Mouse (Mus musculus): Measurements from ENCODE around the gene Unc13a. TPM values are rescaled to one million over a fixed set of nuclear protein-coding genes. Genes with fewer than 3 reads are reported as not detected.

Unc13a gene
- polyA plus RNA-seq, 1 experiment from 2014 or later, result 5.4 TPM

DNA sequence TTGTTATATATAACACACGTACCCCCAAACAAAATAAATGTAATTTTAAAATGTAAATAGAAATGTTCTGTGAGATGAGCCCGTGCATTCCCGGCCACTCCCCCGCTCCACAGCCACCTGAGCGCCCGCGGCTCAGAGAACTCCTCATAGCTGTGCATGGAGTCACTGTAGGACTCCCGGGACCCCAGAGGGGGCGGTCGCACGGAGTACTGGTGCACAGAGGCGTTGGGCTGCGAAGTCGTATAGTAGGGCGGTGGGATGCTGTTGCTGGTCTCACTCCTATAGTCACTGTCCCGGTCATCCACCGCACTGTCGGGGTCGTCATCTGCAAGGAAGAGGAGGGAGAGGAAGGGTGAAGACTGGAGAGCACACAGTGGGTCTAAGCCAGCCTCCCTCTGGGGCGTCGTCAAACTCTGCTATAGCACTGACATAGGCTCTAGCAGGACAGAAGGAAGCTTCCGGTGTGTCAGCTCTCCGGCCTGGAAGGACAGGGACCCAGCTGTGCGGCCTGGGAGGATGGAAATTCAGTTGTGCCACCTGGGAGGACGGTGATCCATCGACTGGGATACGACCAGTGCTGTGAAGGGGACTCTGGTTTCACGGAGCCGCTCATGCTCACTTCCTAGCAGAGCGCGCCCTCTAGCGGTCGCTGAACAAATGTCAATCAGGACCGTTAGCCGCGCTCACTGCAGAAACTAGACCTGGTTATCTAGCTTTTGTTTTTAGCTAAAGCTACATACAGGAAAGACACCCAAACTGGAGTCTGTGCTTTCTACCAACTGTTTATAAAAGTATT lies 11.0 kb downstream of the Unc13a start:
- WGBS, result 9% methylated on average over 36 of the region's 36 CpGs
- Histone ChIP-seq H3K27ac (ENCODE audit: low read depth, low read length) (no peak overlapping the region), H3K4me3 (ENCODE audit: low read depth, low read length) (no peak overlapping the region), H3K9ac (ENCODE audit: low read length) (no peak overlapping the region), H3K4me1 (ENCODE audit: control insufficient read depth, insufficient read depth, low read length) (peaks cover 6% of the 10 kb centered on the region), H3K27me3 (ENCODE audit: control insufficient read depth, insufficient read depth, low read length) (peaks cover 38% of the 10 kb centered on the region), H3K36me3 (ENCODE audit: control insufficient read depth, insufficient read depth, low read length) (no peaks in the 10 kb centered on the region), H3K9me3 (ENCODE audit: control insufficient read depth, low read length) (no peaks in the 10 kb centered on the region), H3K4me2 (no peak overlapping the region)
- peak; percentile 47 for ATAC-seq (ENCODE audit: low FRiP score)
- peak; percentile 97 for DNase-seq (ENCODE audit: low spot score, missing footprints)

DNA sequence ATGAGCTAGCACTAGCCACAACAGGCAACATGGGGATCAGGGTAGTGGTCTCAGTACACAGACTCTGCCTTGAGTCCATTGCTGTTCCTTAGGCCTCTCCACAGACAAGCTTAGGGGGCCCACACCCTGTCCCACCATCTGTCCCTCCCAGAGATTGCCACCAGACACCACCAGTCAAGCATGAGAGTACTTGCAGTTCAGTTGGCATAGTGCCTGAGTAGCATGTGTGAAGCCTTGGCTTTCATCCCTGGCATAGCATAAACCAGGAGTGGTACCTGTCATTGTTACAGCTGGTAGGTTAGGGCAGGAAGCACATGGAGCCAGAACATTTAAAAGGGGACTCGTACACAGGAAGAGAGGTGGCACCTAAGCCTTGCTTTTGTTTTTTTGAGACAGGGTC lies 11.8 kb downstream of the Unc13a start:
- peaks cover 46% of the 10 kb centered on the region for H3K27me3 ChIP-seq (ENCODE audit: control insufficient read depth, insufficient read depth, low read length)
- no peak overlapping the region for H3K9ac ChIP-seq (ENCODE audit: low read length)
- H3K27ac ChIP-seq (ENCODE audit: low read depth, low read length), result no peak overlapping the region
- H3K4me3 ChIP-seq (ENCODE audit: low read depth, low read length), result no peak overlapping the region
- H3K9me3 ChIP-seq (ENCODE audit: control insufficient read depth, low read length), result no peaks in the 10 kb centered on the region
- ATAC-seq (ENCODE audit: low FRiP score) (no peak), DNase-seq (ENCODE audit: low spot score, missing footprints) (peak; percentile 70)
- 64% methylated on average over 1 of the region's 1 CpGs for WGBS
- no peaks in the 10 kb centered on the region for H3K36me3 ChIP-seq (ENCODE audit: control insufficient read depth, insufficient read depth, low read length)
- no peak overlapping the region for H3K4me2 ChIP-seq
- no peaks in the 10 kb centered on the region for H3K4me1 ChIP-seq (ENCODE audit: control insufficient read depth, insufficient read depth, low read length)

DNA sequence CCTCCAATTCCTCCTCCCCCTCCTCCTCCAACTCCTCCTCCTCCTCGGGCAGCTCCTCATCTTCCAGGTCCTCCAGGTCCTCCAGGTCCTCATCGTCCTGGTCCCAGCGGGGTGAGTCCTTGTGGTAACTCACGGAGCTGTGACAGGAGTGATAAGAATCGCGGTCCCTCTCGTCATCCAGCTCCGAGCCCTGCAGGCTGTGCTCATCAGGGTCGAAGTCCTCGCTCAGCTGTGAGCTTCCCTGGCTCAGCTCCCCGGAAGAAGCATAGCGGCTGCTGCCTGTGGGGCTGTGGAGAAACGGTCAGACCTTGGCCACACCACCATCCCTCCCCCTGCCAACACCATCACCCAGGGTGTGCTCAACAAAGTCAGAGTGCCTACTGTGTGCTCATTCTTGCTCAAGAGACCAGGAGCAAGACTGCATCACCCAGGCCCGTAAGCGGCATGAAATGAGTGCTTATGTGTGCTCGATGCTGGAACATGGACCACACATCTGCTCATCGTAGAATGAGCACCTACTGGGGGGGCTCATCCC lies 13.0 kb downstream of the Unc13a start:
- Histone ChIP-seq H3K9ac (ENCODE audit: low read length) (no peak overlapping the region), H3K4me3 (ENCODE audit: low read depth, low read length) (no peak overlapping the region), H3K27me3 (ENCODE audit: control insufficient read depth, insufficient read depth, low read length) (peaks cover 53% of the 10 kb centered on the region), H3K9me3 (ENCODE audit: control insufficient read depth, low read length) (no peaks in the 10 kb centered on the region), H3K27ac (ENCODE audit: low read depth, low read length) (no peak overlapping the region), H3K4me2 (no peak overlapping the region), H3K36me3 (ENCODE audit: control insufficient read depth, insufficient read depth, low read length) (no peaks in the 10 kb centered on the region), H3K4me1 (ENCODE audit: control insufficient read depth, insufficient read depth, low read length) (no peaks in the 10 kb centered on the region)
- 35% methylated on average over 17 of the region's 17 CpGs for WGBS
- ATAC-seq (ENCODE audit: low FRiP score) (no peak), DNase-seq (ENCODE audit: low spot score, missing footprints) (peak; percentile 81)

DNA sequence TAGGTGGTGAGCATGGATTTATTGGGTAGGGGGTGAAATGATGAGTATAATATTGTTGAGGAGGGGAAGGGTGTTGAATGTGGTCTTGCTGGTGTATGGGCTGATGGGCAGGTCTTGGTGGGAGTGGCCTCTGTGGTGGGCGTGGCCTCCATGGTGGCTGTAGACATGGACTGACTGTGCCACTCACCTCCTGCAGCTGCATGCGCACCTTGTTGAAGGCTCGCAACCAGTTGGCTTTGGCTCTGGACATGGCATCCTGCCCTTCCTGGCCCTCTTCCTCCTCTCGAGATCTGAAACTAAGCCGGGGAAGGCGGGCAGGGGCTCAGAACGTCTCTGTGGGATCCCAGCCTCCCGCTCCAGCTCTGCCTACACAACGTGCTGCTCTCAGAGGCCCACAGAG lies 13.7 kb downstream of the Unc13a start:
- ATAC-seq (ENCODE audit: low FRiP score), result no peak
- H3K36me3 ChIP-seq (ENCODE audit: control insufficient read depth, insufficient read depth, low read length), result no peaks in the 10 kb centered on the region
- WGBS, result 19% methylated on average over 8 of the region's 9 CpGs
- H3K4me3 ChIP-seq (ENCODE audit: low read depth, low read length), result no peak overlapping the region
- H3K27ac ChIP-seq (ENCODE audit: low read depth, low read length), result no peak overlapping the region
- DNase-seq (ENCODE audit: low spot score, missing footprints), result peak; percentile 72
- no peak overlapping the region for H3K4me2 ChIP-seq
- H3K27me3 ChIP-seq (ENCODE audit: control insufficient read depth, insufficient read depth, low read length), result peaks cover 53% of the 10 kb centered on the region
- no peaks in the 10 kb centered on the region for H3K9me3 ChIP-seq (ENCODE audit: control insufficient read depth, low read length)
- no peaks in the 10 kb centered on the region for H3K4me1 ChIP-seq (ENCODE audit: control insufficient read depth, insufficient read depth, low read length)
- no peak overlapping the region for H3K9ac ChIP-seq (ENCODE audit: low read length)

DNA sequence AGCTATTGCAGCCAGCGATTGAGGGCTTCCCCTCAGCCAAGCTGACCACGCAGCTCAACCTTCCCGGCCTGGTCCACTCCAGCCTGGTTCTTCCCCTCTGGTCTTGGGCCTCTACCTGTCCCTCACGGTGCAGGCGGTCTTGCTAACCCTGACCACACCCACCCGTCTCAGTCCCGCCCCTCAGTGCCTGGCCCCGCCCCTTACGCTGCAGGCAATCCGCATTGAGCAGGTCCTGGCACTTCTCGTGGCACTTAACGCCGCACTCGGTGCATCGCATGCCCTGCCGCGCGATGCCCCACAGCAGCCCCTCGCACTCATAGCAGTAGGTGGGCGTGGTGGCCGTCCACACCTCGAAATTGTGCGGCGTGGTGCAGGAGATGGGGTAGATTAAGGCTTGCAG lies 17.0 kb downstream of the Unc13a start:
- DNase-seq (ENCODE audit: low spot score, missing footprints) (peak; percentile 88), ATAC-seq (ENCODE audit: low FRiP score) (peak; percentile 49; the same call in 1 of the 2 replicates)
- Histone ChIP-seq H3K27ac (ENCODE audit: low read depth, low read length) (no peak overlapping the region), H3K27me3 (ENCODE audit: control insufficient read depth, insufficient read depth, low read length) (peaks cover 40% of the 10 kb centered on the region), H3K36me3 (ENCODE audit: control insufficient read depth, insufficient read depth, low read length) (no peaks in the 10 kb centered on the region), H3K4me2 (peak overlapping the region; percentile 42; the same call in 1 of the 2 replicates), H3K9me3 (ENCODE audit: control insufficient read depth, low read length) (no peaks in the 10 kb centered on the region), H3K9ac (ENCODE audit: low read length) (0 out of 2 replicates have a peak overlapping the region, but pooled peaks have one; percentile 20), H3K4me3 (ENCODE audit: low read depth, low read length) (no peak overlapping the region), H3K4me1 (ENCODE audit: control insufficient read depth, insufficient read depth, low read length) (no peaks in the 10 kb centered on the region)
- 3% methylated on average over 24 of the region's 24 CpGs for WGBS

DNA sequence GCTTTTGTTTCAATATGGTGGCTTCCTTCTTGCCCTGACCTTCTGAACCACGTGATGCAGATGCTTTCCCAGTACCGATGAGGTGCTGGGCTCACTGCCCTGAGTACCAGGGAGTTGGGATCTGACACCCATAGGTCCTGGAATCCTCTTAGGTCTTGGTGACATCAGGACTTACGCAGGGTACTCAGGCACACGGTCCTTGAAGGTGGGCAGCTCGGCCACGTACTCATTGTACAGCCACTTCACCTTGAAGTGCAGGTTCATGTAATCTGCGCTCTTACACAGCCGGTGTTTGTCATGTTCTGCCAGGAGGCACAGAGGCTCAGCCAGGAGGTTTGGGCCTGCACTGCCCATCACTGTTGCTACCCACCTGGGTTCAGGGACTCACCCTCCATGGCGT lies 26.0 kb downstream of the Unc13a start:
- Histone ChIP-seq H3K9me3 (ENCODE audit: control insufficient read depth, low read length) (no peaks in the 10 kb centered on the region), H3K36me3 (ENCODE audit: control insufficient read depth, insufficient read depth, low read length) (no peaks in the 10 kb centered on the region), H3K9ac (ENCODE audit: low read length) (no peak overlapping the region), H3K4me1 (ENCODE audit: control insufficient read depth, insufficient read depth, low read length) (no peaks in the 10 kb centered on the region), H3K4me2 (no peak overlapping the region), H3K4me3 (ENCODE audit: low read depth, low read length) (no peak overlapping the region), H3K27ac (ENCODE audit: low read depth, low read length) (no peak overlapping the region), H3K27me3 (ENCODE audit: control insufficient read depth, insufficient read depth, low read length) (no peaks in the 10 kb centered on the region)
- WGBS, result 84% methylated on average over 9 of the region's 9 CpGs
- ATAC-seq (ENCODE audit: low FRiP score), result no peak
- no peak for DNase-seq (ENCODE audit: low spot score, missing footprints)

DNA sequence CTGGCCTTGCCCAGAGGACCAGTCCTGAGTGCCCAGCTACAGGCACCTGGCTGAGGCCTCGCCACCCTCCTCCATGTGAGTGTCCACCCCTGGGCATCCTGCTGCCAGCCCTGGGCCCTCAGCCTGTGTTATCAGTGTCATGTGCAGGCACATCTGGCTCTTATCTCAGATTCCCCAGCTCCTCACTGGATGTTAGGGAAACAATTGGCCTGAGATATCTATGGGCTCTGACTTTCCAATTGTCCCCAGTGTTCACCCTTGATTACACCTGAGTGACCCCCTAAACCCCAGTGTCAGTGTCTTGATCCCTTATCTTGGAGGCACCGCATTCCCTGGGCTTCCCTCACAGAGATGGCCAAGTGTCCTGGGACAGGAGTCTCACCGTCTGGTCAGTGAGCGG lies 32.2 kb downstream of the Unc13a start:
- no peak overlapping the region for H3K4me2 ChIP-seq
- no peak for DNase-seq (ENCODE audit: low spot score, missing footprints)
- ATAC-seq (ENCODE audit: low FRiP score), result no peak
- H3K27me3 ChIP-seq (ENCODE audit: control insufficient read depth, insufficient read depth, low read length), result peaks cover 4% of the 10 kb centered on the region; the same call in 1 of the 2 replicates
- WGBS, result 87% methylated on average over 4 of the region's 4 CpGs
- H3K4me1 ChIP-seq (ENCODE audit: control insufficient read depth, insufficient read depth, low read length), result no peaks in the 10 kb centered on the region
- no peaks in the 10 kb centered on the region for H3K9me3 ChIP-seq (ENCODE audit: control insufficient read depth, low read length)
- no peak overlapping the region for H3K9ac ChIP-seq (ENCODE audit: low read length)
- H3K36me3 ChIP-seq (ENCODE audit: control insufficient read depth, insufficient read depth, low read length), result no peaks in the 10 kb centered on the region
- no peak overlapping the region for H3K4me3 ChIP-seq (ENCODE audit: low read depth, low read length)
- H3K27ac ChIP-seq (ENCODE audit: low read depth, low read length), result no peak overlapping the region

DNA sequence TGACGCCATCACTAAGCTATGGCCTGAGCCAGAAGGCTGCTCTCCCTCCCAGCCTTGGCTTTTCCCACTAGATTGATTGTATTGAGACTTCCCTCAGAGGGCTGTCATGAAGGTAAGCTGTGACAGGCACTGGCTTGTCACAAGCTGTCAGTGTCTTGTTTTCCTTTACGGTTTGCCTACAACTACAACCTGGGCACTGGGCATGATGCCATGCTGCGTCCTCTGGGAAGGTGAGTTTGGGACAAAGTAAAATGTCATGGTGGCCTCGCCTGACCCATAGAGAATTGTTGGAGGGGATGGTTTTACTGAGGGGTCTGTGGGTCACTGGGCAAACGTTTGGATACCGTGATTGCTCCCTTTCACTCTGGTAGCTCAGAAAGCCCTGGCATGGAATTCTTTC lies 33.2 kb downstream of the Unc13a start:
- H3K27me3 ChIP-seq (ENCODE audit: control insufficient read depth, insufficient read depth, low read length), result peaks cover 13% of the 10 kb centered on the region; the same call in 1 of the 2 replicates

More for the DNA sequence above, 33.2 kb downstream of the Unc13a start:
- Histone ChIP-seq H3K36me3 (ENCODE audit: control insufficient read depth, insufficient read depth, low read length) (no peaks in the 10 kb centered on the region), H3K4me2 (no peak overlapping the region), H3K27ac (ENCODE audit: low read depth, low read length) (no peak overlapping the region), H3K4me3 (ENCODE audit: low read depth, low read length) (no peak overlapping the region), H3K9me3 (ENCODE audit: control insufficient read depth, low read length) (no peaks in the 10 kb centered on the region), H3K4me1 (ENCODE audit: control insufficient read depth, insufficient read depth, low read length) (no peaks in the 10 kb centered on the region), H3K9ac (ENCODE audit: low read length) (no peak overlapping the region)
- ATAC-seq (ENCODE audit: low FRiP score) (no peak), DNase-seq (ENCODE audit: low spot score, missing footprints) (no peak)
- 72% methylated on average over 6 of the region's 6 CpGs for WGBS

Data from midbrain, embryonic 11.5 days (tissue).